Mouse (Mus musculus): ENCODE data around the gene Ifnk. TPM values are rescaled to one million over a fixed set of nuclear protein-coding genes. Genes with fewer than 3 reads are reported as not detected.

Ifnk gene
- polyA plus RNA-seq (2021; fragmentation: Nextera tagmentation) = not detected in 2 replicates
- long read RNA-seq, experiment 1 = 0 reads
- long read RNA-seq, experiment 2 = 0 reads

DNA sequence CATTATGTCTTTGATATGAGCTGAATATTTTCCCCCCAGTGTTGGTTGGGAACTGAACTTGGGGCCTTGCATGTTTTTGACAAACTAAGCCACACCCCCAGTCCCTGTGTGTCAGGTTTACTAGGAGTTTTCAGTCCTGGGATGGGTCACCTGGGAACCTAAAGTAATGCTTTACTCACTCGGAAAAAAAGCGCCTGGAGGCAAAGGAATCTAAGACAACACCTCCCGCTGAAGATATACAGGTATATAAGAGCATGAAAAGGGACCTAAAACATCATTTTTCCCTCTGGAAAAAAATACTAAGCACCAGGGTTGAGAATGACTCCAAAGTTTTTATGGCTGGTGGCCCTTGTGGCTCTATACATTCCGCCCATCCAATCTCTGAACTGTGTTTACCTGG, at the start of gene Ifnk:
TSS of gene Ifnk (plus strand) at position 301 of the 400 bp plus-strand sequence.

GRCm38 (mm10) chr4:35156751-35157611, 5.1 kb downstream of the Ifnk start, which contains the start of gene Mob3b:
Mob3b (minus strand) TSS chr4:35157484.

Other genes with a start within 250 kb of the Ifnk start
- 2.1 and 4.8 TPM in 2 replicates for gene Mob3b, start 5.4 kb downstream of the Ifnk start, polyA plus RNA-seq (2021; fragmentation: Nextera tagmentation)
- gene C9orf72, start 74.1 kb downstream of the Ifnk start, polyA plus RNA-seq (2021; fragmentation: Nextera tagmentation) = 18.6 and 19.3 TPM in 2 replicates

All from layer of hippocampus, adult 6 months (tissue).